Mouse (Mus musculus): ENCODE measurements around the gene Il1rapl2.

DNA sequence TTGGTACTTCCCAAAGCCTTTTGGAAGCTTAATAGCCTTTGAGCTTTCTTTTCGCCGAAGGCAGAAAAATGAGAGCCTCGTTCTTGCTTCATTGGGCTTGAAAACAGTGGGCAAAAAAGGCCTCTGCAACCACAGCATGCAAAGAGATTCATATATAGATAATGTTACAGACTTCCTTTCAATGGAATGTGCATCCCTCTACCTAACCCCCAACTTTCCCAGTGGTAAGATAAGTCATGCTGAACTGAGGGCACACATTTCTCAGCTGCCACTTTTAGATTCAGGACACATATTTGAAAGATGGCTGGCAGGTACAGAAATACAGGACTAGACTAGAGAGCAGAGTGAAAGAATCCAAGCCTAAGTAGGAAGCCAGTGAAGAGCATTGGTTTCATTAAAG, 185.1 kb downstream of the Il1rapl2 start:
- TF ChIP-seq CTCF (IDR thresholded peaks at IDR 0.05; ENCODE audit: low read depth) (no peak), EP300 (IDR thresholded peaks at IDR 0.05; ENCODE audit: low read depth) (no peak)

All from liver, embryonic 14.5 days (tissue).